ENCODE assay signal across 27 mouse cellular contexts in genomic region chr3:116434757-116435156, GRCm38 (mm10). TPM values are rescaled to one million over a fixed set of nuclear protein-coding genes. Genes with fewer than 3 reads are reported as not detected.
A peak's percentile ranks its signal among the peaks of the same experiment; 100 is the strongest.
DNase-seq lines count a peak whose midpoint lies in the region; ATAC-seq and TF ChIP-seq lines count a peak whose summit lies in the region.
"Had no signal": no experiment of that assay in that cellular context is flagged by ENCODE, and none has a peak within 500 bp of the region (broad histone marks: within the 10 kb centered on the region; RNA-seq: fewer than 3 reads in every experiment).

No protein-coding gene starts in this region.

- ATAC-seq in heart, embryonic 12.5 days (ENCODE audit: insufficient number of reproducible peaks, low FRiP score) = peak; percentile 68; the same call in 1 of the 2 replicates
- ATAC-seq in liver, embryonic 13.5 days (ENCODE audit: low read depth) = peak; percentile 65
- ATAC-seq: midbrain, embryonic 16.5 days had no signal

- H3K9ac ChIP-seq in heart, embryonic 12.5 days = no peak overlapping the region
- H3K9ac ChIP-seq in CH12.LX (ENCODE audit: insufficient read depth, low read depth) = no peak overlapping the region
- H3K9ac ChIP-seq in liver, embryonic 13.5 days = no peak overlapping the region
- H3K9ac ChIP-seq: embryonic facial prominence, embryonic 13.5 days; forebrain, embryonic 12.5 days; hindbrain, embryonic 12.5 days; limb, embryonic 15.5 days; lung, embryonic 15.5 days; stomach, embryonic 15.5 days had no signal

- no peak for TF ChIP-seq POLR2A in CH12.LX (IDR thresholded peaks at IDR 0.05; ENCODE audit: low read depth, low read length)

- no peaks in the 10 kb centered on the region for H3K27me3 ChIP-seq in heart, embryonic 12.5 days (replicated peaks)
- no peaks in the 10 kb centered on the region for H3K27me3 ChIP-seq in CH12.LX (replicated peaks)
- no peaks in the 10 kb centered on the region for H3K27me3 ChIP-seq in liver, embryonic 13.5 days
- H3K27me3 ChIP-seq: embryonic facial prominence, embryonic 13.5 days; forebrain, embryonic 12.5 days; hindbrain, embryonic 12.5 days; limb, embryonic 15.5 days; lung, embryonic 15.5 days; stomach, embryonic 15.5 days had no signal

- no peaks in the 10 kb centered on the region for H3K9me3 ChIP-seq in heart, embryonic 12.5 days (replicated peaks)
- peaks cover 10% of the 10 kb centered on the region for H3K9me3 ChIP-seq in CH12.LX (replicated peaks; ENCODE audit: low read length)
- no peaks in the 10 kb centered on the region for H3K9me3 ChIP-seq in liver, embryonic 13.5 days (replicated peaks)
- H3K9me3 ChIP-seq: embryonic facial prominence, embryonic 13.5 days; forebrain, embryonic 12.5 days; hindbrain, embryonic 12.5 days; limb, embryonic 15.5 days; lung, embryonic 15.5 days; stomach, embryonic 15.5 days had no signal

- dilution Hi-C loops in CH12.LX (cut with MboI; ENCODE audit: extremely low pct_ligation_motif_present, extremely low pct_unique_long_range_greater_than_20kb, low sequenced_read_pairs) = no loop called here

- no peak overlapping the region for H3K27ac ChIP-seq in heart, embryonic 12.5 days (ENCODE audit: poor library complexity, severe bottlenecking)
- no peak overlapping the region for H3K27ac ChIP-seq in CH12.LX (ENCODE audit: insufficient read depth, low read depth)
- H3K27ac ChIP-seq in liver, embryonic 13.5 days = no peak overlapping the region
- H3K27ac ChIP-seq: embryonic facial prominence, embryonic 13.5 days; forebrain, embryonic 12.5 days; hindbrain, embryonic 12.5 days; left cerebral cortex, adult 2 months; limb, embryonic 15.5 days; lung, embryonic 15.5 days; stomach, embryonic 15.5 days had no signal

- DNase-seq in heart, adult 9 months (ENCODE audit: low spot score in 2 of 2) = no peak
- peak; percentile 43 for DNase-seq in CH12.LX (ENCODE audit: extremely low read depth)
- DNase-seq in c-Kit-negative CD71-positive TER-119-positive erythroid progenitor cells, embryonic 14.5 days (ENCODE audit: low read depth, low spot score) = peak; percentile 26
- DNase-seq in liver, embryonic 13.5 days = no peak
- DNase-seq in right cerebral cortex, postnatal 4 days = no peak
- DNase-seq in left cerebral cortex, adult 11 months (ENCODE audit: low spot score) = no peak
- no peak for DNase-seq in left cerebral cortex, postnatal 25 days (ENCODE audit: low spot score in 2 of 2)
- DNase-seq: adrenal gland, postnatal 25 days; cerebellum, adult 11-12 months; cerebellum, postnatal 14 days; gastrocnemius, postnatal 25 days; kidney, adult 18-20 months; kidney, postnatal 4 days; left cerebral cortex, postnatal 4 days; lung, postnatal 4 days; thymus, adult 2 months had no signal

- intact Hi-C loops in left cerebral cortex, postnatal 25 days (cut with DNase I) = no loop called here

- H3K79me2 ChIP-seq in CH12.LX (replicated peaks; ENCODE audit: control insufficient read depth, extremely low read depth, insufficient read depth, poor library complexity, severe bottlenecking) = no peaks in the 10 kb centered on the region

- TF ChIP-seq EP300 in CH12.LX (IDR thresholded peaks at IDR 0.05; ENCODE audit: low read length) = peak; percentile 52; the same call in 1 of the 2 replicates

- 62% methylated on average over 3 of the region's 3 CpGs for WGBS in heart, embryonic 12.5 days
- WGBS in liver, embryonic 13.5 days (ENCODE audit: insufficient replicate concordance) = 29% methylated on average over 3 of the region's 3 CpGs

- H3K4me2 ChIP-seq in heart, embryonic 12.5 days = no peak overlapping the region
- H3K4me2 ChIP-seq in CH12.LX (ENCODE audit: insufficient read depth, low read depth, poor library complexity, severe bottlenecking) = no peak overlapping the region; the same call in 1 of the 2 replicates
- H3K4me2 ChIP-seq in liver, embryonic 13.5 days = no peak overlapping the region
- H3K4me2 ChIP-seq: embryonic facial prominence, embryonic 13.5 days; forebrain, embryonic 12.5 days; hindbrain, embryonic 12.5 days; limb, embryonic 15.5 days; lung, embryonic 15.5 days; stomach, embryonic 15.5 days had no signal

- in situ Hi-C loops in CH12.LX (cut with MboI; ENCODE audit: low pct_ligation_motif_present, low pct_unique_long_range_greater_than_20kb, low sequenced_read_pairs) = no loop called here

- no peak for TF ChIP-seq RAD21 in CH12.LX (IDR thresholded peaks at IDR 0.05; ENCODE audit: low read depth, low read length)

- no peak overlapping the region for H3K4me3 ChIP-seq in heart, embryonic 12.5 days
- no peak overlapping the region for H3K4me3 ChIP-seq in CH12.LX (replicated peaks in 1 of 3; ENCODE audit: low read depth in 2 of 3, low read length in 2 of 3, poor library complexity in 1 of 3)
- H3K4me3 ChIP-seq in liver, embryonic 13.5 days (replicated peaks) = no peak overlapping the region
- H3K4me3 ChIP-seq: embryonic facial prominence, embryonic 13.5 days; erythroblast, embryonic 14.5 days; forebrain, embryonic 12.5 days; hindbrain, embryonic 12.5 days; left cerebral cortex, adult 2 months; limb, embryonic 15.5 days; lung, embryonic 15.5 days; myocyte; stomach, embryonic 15.5 days had no signal

- no peaks in the 10 kb centered on the region for H3K4me1 ChIP-seq in heart, embryonic 12.5 days (replicated peaks)
- peaks cover 4 to 18% of the 10 kb centered on the region in 2 experiments for H3K4me1 ChIP-seq in CH12.LX (ENCODE audit: control insufficient read depth in 1 of 2, insufficient read depth in 2 of 2)
- peaks cover 12% of the 10 kb centered on the region for H3K4me1 ChIP-seq in liver, embryonic 13.5 days (replicated peaks)
- H3K4me1 ChIP-seq: embryonic facial prominence, embryonic 13.5 days; forebrain, embryonic 12.5 days; hindbrain, embryonic 12.5 days; limb, embryonic 15.5 days; lung, embryonic 15.5 days; stomach, embryonic 15.5 days had no signal

- no peaks in the 10 kb centered on the region for H3K36me3 ChIP-seq in heart, embryonic 12.5 days
- no peaks in the 10 kb centered on the region for H3K36me3 ChIP-seq in CH12.LX (replicated peaks in 1 of 2; ENCODE audit: control insufficient read depth in 1 of 2, insufficient read depth in 1 of 2, low read length in 1 of 2)
- no peaks in the 10 kb centered on the region for H3K36me3 ChIP-seq in liver, embryonic 13.5 days
- H3K36me3 ChIP-seq: embryonic facial prominence, embryonic 13.5 days; forebrain, embryonic 12.5 days; hindbrain, embryonic 12.5 days; limb, embryonic 15.5 days; lung, embryonic 15.5 days; stomach, embryonic 15.5 days had no signal

- TF ChIP-seq CTCF in CH12.LX (conservative IDR thresholded peaks at IDR 0.05 in 1 of 2, IDR thresholded peaks at IDR 0.05 in 1 of 2; ENCODE audit: low read depth in 2 of 2, low read length in 2 of 2) = no peak

TF ChIP-seq in CH12.LX, 34 proteins besides CTCF, POLR2A, EP300 and RAD21:
- TF ChIP-seq ZMIZ1 (IDR thresholded peaks at IDR 0.05; ENCODE audit: low read depth, low read length) = no peak
- no peak for TF ChIP-seq RCOR1 (conservative IDR thresholded peaks at IDR 0.05; ENCODE audit: low read depth, low read length)
- peak; percentile 45; the same call in 1 of the 2 replicates for TF ChIP-seq MAFK (IDR thresholded peaks at IDR 0.05; ENCODE audit: insufficient replicate concordance, low read length)
- TF ChIP-seq IRF4 (IDR thresholded peaks at IDR 0.05; ENCODE audit: low read depth, low read length) = peak; percentile 90
- TF ChIP-seq CHD1 (IDR thresholded peaks at IDR 0.05; ENCODE audit: low read depth, low read length) = no peak
- 0 out of 2 replicates have a peak, but pooled peaks have one; percentile 14 for TF ChIP-seq BHLHE40 (IDR thresholded peaks at IDR 0.05; ENCODE audit: low read depth, low read length)
- TF ChIP-seq TCF12 (IDR thresholded peaks at IDR 0.05; ENCODE audit: low read depth, low read length) = peak; percentile 64
- TF ChIP-seq POLR2AphosphoS2 (IDR thresholded peaks at IDR 0.05; ENCODE audit: low read depth, low read length) = no peak
- TF ChIP-seq HCFC1 (IDR thresholded peaks at IDR 0.05; ENCODE audit: low read depth, low read length) = no peak; the same call in 1 of the 2 replicates
- no peak for TF ChIP-seq ELF1 (IDR thresholded peaks at IDR 0.05; ENCODE audit: low read depth, low read length)
- TF ChIP-seq CHD2 (IDR thresholded peaks at IDR 0.05; ENCODE audit: low read length) = peak; percentile 71; the same call in 1 of the 2 replicates
- no peak for TF ChIP-seq USF1 (IDR thresholded peaks at IDR 0.05; ENCODE audit: low read depth, low read length)

RNA-seq across cellular contexts. Expression of gene Cdc14a, which starts 10.9 kb away (rescaled TPM):
- polyA plus RNA-seq in heart, embryonic 12.5 days (2016; fragmentation: Nextera tagmentation; extraction: Ambion mirVana) = 6.3 and 7.8 TPM in 2 replicates
- 8.9 and 9.4 TPM in 2 replicates for total RNA-seq in CH12.LX (2012; rRNA removed)
- total RNA-seq in CH12.LX (2014; rRNA removed) = 9.8 and 12.0 TPM in 2 replicates
- polyA plus RNA-seq in CH12.LX (2012; ENCODE audit: insufficient read length, low read depth) = 11.5 and 12.1 TPM in 2 replicates
- polyA plus RNA-seq in liver, embryonic 13.5 days (2015; fragmentation: Nextera tagmentation; extraction: Ambion mirVana) = 2.1 and 2.5 TPM in 2 replicates
- 1 to 10 TPM; 3.2 to 4.3 TPM for total RNA-seq in left cerebral cortex, postnatal 25 days (2021)

Comparison
In these comparisons a context has a peak if more than half of its experiments do, and no peak if none do; other contexts are left out.
1. DNase-seq: peak in CH12.LX (single experiment) and c-Kit-negative CD71-positive TER-119-positive erythroid progenitor cells, embryonic 14.5 days (single experiment); none in heart, adult 9 months (0 of 2), liver, embryonic 13.5 days (single experiment), right cerebral cortex, postnatal 4 days (single experiment), left cerebral cortex, adult 11 months (single experiment) and left cerebral cortex, postnatal 25 days (0 of 2).